Mouse (Mus musculus) ES-Bruce4 (cell line): ENCODE data around the gene Cux2.

ENCODE experiments used
- CTCF ChIP-seq: IDR thresholded peaks from one replicate; pipeline ENCODE4 v1.8.1; 2011; ENCODE audit warnings: low read depth, low read length
- EP300 ChIP-seq: IDR thresholded peaks from 2 replicates; pipeline ENCODE4 v1.6.1; 2011; ENCODE audit warnings: low read depth, low read length; ENCODE audit not compliant: insufficient read depth

DNA sequence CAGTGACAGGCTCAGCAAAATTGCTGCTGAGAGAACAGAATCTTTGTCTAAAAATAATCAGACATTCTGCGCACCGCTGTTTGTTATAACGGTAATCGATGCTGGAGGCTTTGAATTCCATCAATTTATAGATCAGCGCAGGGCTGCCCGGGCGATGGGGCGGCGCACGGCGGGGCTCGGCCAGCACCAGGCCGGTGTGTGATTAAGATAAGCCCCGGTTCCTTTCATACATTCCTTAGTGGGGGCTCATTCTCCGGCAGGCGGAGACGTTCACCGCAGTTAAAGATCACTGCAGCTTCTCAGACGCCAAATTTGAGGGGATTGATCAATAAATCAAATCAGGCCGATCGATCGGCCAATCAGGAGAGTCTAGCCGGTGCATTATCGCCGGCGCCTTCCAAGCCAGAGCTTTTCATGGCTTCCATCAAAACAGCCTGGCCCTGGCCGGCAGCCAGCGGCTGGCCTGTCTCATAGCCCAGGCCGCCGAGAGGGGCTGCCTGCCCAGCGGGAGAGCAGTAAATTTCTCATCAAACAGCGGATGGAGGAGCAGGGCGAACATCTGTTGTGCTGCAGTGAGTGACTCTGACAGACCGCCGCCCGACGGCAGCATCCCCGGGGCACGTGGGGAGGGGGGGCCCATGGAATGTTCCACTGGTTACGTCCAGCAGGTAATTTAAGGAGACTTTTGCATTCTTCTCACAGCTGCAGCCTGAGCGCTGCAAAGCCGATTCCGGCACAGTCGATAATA lies 101.4 kb downstream of the Cux2 start:
- no peak for TF ChIP-seq CTCF
- no peak for TF ChIP-seq EP300
